Mouse (Mus musculus): ENCODE data around the gene Smc3.
"Not testable (repeated sequence)": the region's sequence is repeated elsewhere in the genome, so short reads cannot be mapped to it uniquely, and the experiment has no call there.

Gene Smc3

GRCm38 (mm10) chr19:53653624-53654467, 53.6 kb downstream of the Smc3 start:
- in situ Hi-C loops (cut with MboI, MseI), result no loop called here

GRCm38 (mm10) chr19:53656443-53656842, 56.2 kb downstream of the Smc3 start:
- in situ Hi-C loops (cut with MboI, MseI), result not testable (repeated sequence)

- in situ Hi-C loops (cut with MboI, MseI), result no loop called here
Observed at GRCm38 (mm10) chr19:53657437-53657836, 57.2 kb downstream of the Smc3 start.

- in situ Hi-C loops (cut with MboI, MseI), result no loop called here
Observed at GRCm38 (mm10) chr19:53660722-53661420, 60.7 kb downstream of the Smc3 start.

GRCm38 (mm10) chr19:53661938-53662722, 61.9 kb downstream of the Smc3 start:
- in situ Hi-C loops (cut with MboI, MseI), result no loop called here

- in situ Hi-C loops (cut with MboI, MseI), result no loop called here
Observed at GRCm38 (mm10) chr19:53664831-53665230, 64.6 kb downstream of the Smc3 start.

- in situ Hi-C loops (cut with MboI, MseI), result no loop called here
Observed at GRCm38 (mm10) chr19:53665391-53665790, 65.2 kb downstream of the Smc3 start.

GRCm38 (mm10) chr19:53666708-53667107, 66.5 kb downstream of the Smc3 start:
- in situ Hi-C loops (cut with MboI, MseI), result no loop called here

- in situ Hi-C loops (cut with MboI, MseI), result no loop called here
Observed at GRCm38 (mm10) chr19:53668821-53669220, 68.6 kb downstream of the Smc3 start.

- in situ Hi-C loops (cut with MboI, MseI), result loop anchor here (5.0 kb wide), 1 partner anchor 57 kb away; no protein-coding TSS in a partner anchor
Observed at GRCm38 (mm10) chr19:53670625-53671141, 70.5 kb downstream of the Smc3 start.

GRCm38 (mm10) chr19:53671432-53671831, 71.2 kb downstream of the Smc3 start:
- in situ Hi-C loops (cut with MboI, MseI), result loop anchor here (5.0 kb wide), 1 partner anchor 56 kb away; no protein-coding TSS in a partner anchor

- in situ Hi-C loops (cut with MboI, MseI), result loop anchor here (5.0 kb wide), 1 partner anchor 53 kb away; no protein-coding TSS in a partner anchor
Observed at GRCm38 (mm10) chr19:53674131-53674925, 74.1 kb downstream of the Smc3 start.

- in situ Hi-C loops (cut with MboI, MseI), result no loop called here
Observed at GRCm38 (mm10) chr19:53676228-53676627, 76.0 kb downstream of the Smc3 start.

- in situ Hi-C loops (cut with MboI, MseI), result no loop called here
Observed at GRCm38 (mm10) chr19:53676718-53677634, 76.8 kb downstream of the Smc3 start, which contains the start of gene Rbm20. TSS of gene Rbm20 (plus strand) at chr19:53677306.

- in situ Hi-C loops (cut with MboI, MseI), result no loop called here
Observed at GRCm38 (mm10) chr19:53679194-53679593, 79.0 kb downstream of the Smc3 start.

- in situ Hi-C loops (cut with MboI, MseI), result no loop called here
Observed at GRCm38 (mm10) chr19:53679981-53680380, 79.8 kb downstream of the Smc3 start.

GRCm38 (mm10) chr19:53682427-53682826, 82.2 kb downstream of the Smc3 start:
- in situ Hi-C loops (cut with MboI, MseI), result no loop called here

GRCm38 (mm10) chr19:53687592-53687991, 87.4 kb downstream of the Smc3 start:
- in situ Hi-C loops (cut with MboI, MseI), result no loop called here

- in situ Hi-C loops (cut with MboI, MseI), result loop anchor here (10.0 kb wide), 1 partner anchor 1724 kb away; no protein-coding TSS in a partner anchor
Observed at GRCm38 (mm10) chr19:53690816-53691215, 90.6 kb downstream of the Smc3 start.

Measured in T-helper 2 cell (primary cell).